Mouse (Mus musculus) C2C12 (cell line): Measurements from ENCODE around the gene Cd300ld3. TPM values are rescaled to one million over a fixed set of nuclear protein-coding genes. Genes with fewer than 3 reads are reported as not detected.

Experiments
- polyA plus RNA-seq: library from polyadenylated mRNA; unstranded; fragments of >200 nt; fragmentation: generic; extraction: Trizol; gene quantifications from one replicate; pipeline ENCODE4 v1.2.1, GENCODE M21; 2012; ENCODE audit warnings: missing spikeins

Cd300ld3 gene
- polyA plus RNA-seq, 1 experiment = not detected

Other genes with a start within 250 kb of the Cd300ld3 start
- gene Gpr142, start 249.5 kb downstream of the Cd300ld3 start, polyA plus RNA-seq = not detected
- 0.75 TPM for gene Gprc5c, start 197.3 kb downstream of the Cd300ld3 start, polyA plus RNA-seq
- gene Cd300a, start 158.4 kb downstream of the Cd300ld3 start, polyA plus RNA-seq = 0.02 TPM
- 0.76 TPM for gene Cd300lb, start 114.0 kb downstream of the Cd300ld3 start, polyA plus RNA-seq
- not detected for gene Cd300c, start 79.3 kb downstream of the Cd300ld3 start, polyA plus RNA-seq
- gene Cd300ld, start 58.5 kb downstream of the Cd300ld3 start, polyA plus RNA-seq = not detected
- not detected for gene Cd300c2, start 46.5 kb downstream of the Cd300ld3 start, polyA plus RNA-seq
- not detected for gene Cd300ld2, start 32.2 kb downstream of the Cd300ld3 start, polyA plus RNA-seq
- not detected for gene Cd300ld4, start 21.4 kb downstream of the Cd300ld3 start, polyA plus RNA-seq
- gene Cd300ld5, start 10.6 kb downstream of the Cd300ld3 start, polyA plus RNA-seq = 0.16 TPM
- gene Cd300e, start 13.8 kb upstream of the Cd300ld3 start, polyA plus RNA-seq = not detected
- gene Rab37, start 43.0 kb upstream of the Cd300ld3 start, polyA plus RNA-seq = 0.07 TPM
- gene Cd300lf, start 85.6 kb upstream of the Cd300ld3 start, polyA plus RNA-seq = not detected
- gene Slc9a3r1, start 114.9 kb upstream of the Cd300ld3 start, polyA plus RNA-seq = 19.1 TPM
- gene Tmem104, start 139.1 kb upstream of the Cd300ld3 start, polyA plus RNA-seq = 6.6 TPM
- gene Nat9, start 139.4 kb upstream of the Cd300ld3 start, polyA plus RNA-seq = 9.1 TPM
- gene Grin2c, start 218.8 kb upstream of the Cd300ld3 start, polyA plus RNA-seq = not detected
- gene Fdxr, start 228.6 kb upstream of the Cd300ld3 start, polyA plus RNA-seq = 10.7 TPM
- gene Fads6, start 249.3 kb upstream of the Cd300ld3 start, polyA plus RNA-seq = 0.21 TPM